Mouse (Mus musculus): ENCODE results near the gene Csnk1e.

GRCm38 (mm10) chr15:79416460-79417085 lies 38.8 kb downstream of the Csnk1e start:
- TF ChIP-seq CTCF (IDR thresholded peaks at IDR 0.05; ENCODE audit: low read depth) (no peak), EP300 (IDR thresholded peaks at IDR 0.05; ENCODE audit: low read depth) (no peak)
